Mouse (Mus musculus): ENCODE measurements at regions not wholly inside any gene's neighbourhood (a gene's known extent, or its start where the extent isn't known, plus 50 kb on each side); places are given as distances from the start of the nearest gene placed in this dataset.

GRCm38 (mm10) chr1:12285551-12285950, 871.6 kb downstream of the A830018L16Rik start:
- no peaks in the 10 kb centered on the region for H3K27me3 ChIP-seq (replicated peaks; ENCODE audit: control insufficient read depth, insufficient read depth, low read length)
- H3K36me3 ChIP-seq (ENCODE audit: control insufficient read depth, insufficient read depth, low read length), result no peaks in the 10 kb centered on the region
- no peak overlapping the region for H3K4me3 ChIP-seq (ENCODE audit: low read depth, low read length)
- H3K4me1 ChIP-seq (ENCODE audit: control insufficient read depth, insufficient read depth, low read length), result no peaks in the 10 kb centered on the region
- ATAC-seq, result no peak
- no peak overlapping the region for H3K9ac ChIP-seq (ENCODE audit: low read length)
- WGBS, result 83% methylated on average over 6 of the region's 6 CpGs
- no peaks in the 10 kb centered on the region for H3K9me3 ChIP-seq (replicated peaks; ENCODE audit: control insufficient read depth, low read length)
- no peak for DNase-seq (ENCODE audit: low spot score)
- H3K27ac ChIP-seq (ENCODE audit: low read depth, low read length), result no peak overlapping the region
- H3K4me2 ChIP-seq (ENCODE audit: low read length), result no peak overlapping the region

GRCm38 (mm10) chr1:12286026-12286425, 872.1 kb downstream of the A830018L16Rik start:
- Histone ChIP-seq H3K27ac (ENCODE audit: low read depth, low read length) (no peak overlapping the region), H3K4me3 (ENCODE audit: low read depth, low read length) (no peak overlapping the region), H3K27me3 (replicated peaks; ENCODE audit: control insufficient read depth, insufficient read depth, low read length) (no peaks in the 10 kb centered on the region), H3K4me2 (ENCODE audit: low read length) (no peak overlapping the region), H3K9ac (ENCODE audit: low read length) (no peak overlapping the region), H3K4me1 (ENCODE audit: control insufficient read depth, insufficient read depth, low read length) (no peaks in the 10 kb centered on the region), H3K9me3 (replicated peaks; ENCODE audit: control insufficient read depth, low read length) (no peaks in the 10 kb centered on the region), H3K36me3 (ENCODE audit: control insufficient read depth, insufficient read depth, low read length) (no peaks in the 10 kb centered on the region)
- 81% methylated on average over 3 of the region's 3 CpGs for WGBS
- no peak for DNase-seq (ENCODE audit: low spot score)
- ATAC-seq, result no peak

GRCm38 (mm10) chr1:12288521-12288920, 874.6 kb downstream of the A830018L16Rik start:
- 96% methylated on average over 3 of the region's 3 CpGs for WGBS
- Histone ChIP-seq H3K27me3 (replicated peaks; ENCODE audit: control insufficient read depth, insufficient read depth, low read length) (no peaks in the 10 kb centered on the region), H3K9me3 (replicated peaks; ENCODE audit: control insufficient read depth, low read length) (no peaks in the 10 kb centered on the region), H3K4me2 (ENCODE audit: low read length) (no peak overlapping the region), H3K27ac (ENCODE audit: low read depth, low read length) (no peak overlapping the region), H3K9ac (ENCODE audit: low read length) (no peak overlapping the region), H3K4me1 (ENCODE audit: control insufficient read depth, insufficient read depth, low read length) (no peaks in the 10 kb centered on the region), H3K4me3 (ENCODE audit: low read depth, low read length) (no peak overlapping the region), H3K36me3 (ENCODE audit: control insufficient read depth, insufficient read depth, low read length) (no peaks in the 10 kb centered on the region)
- no peak for ATAC-seq
- DNase-seq (ENCODE audit: low spot score), result no peak

- Histone ChIP-seq H3K4me2 (ENCODE audit: low read length) (no peak overlapping the region), H3K9me3 (replicated peaks; ENCODE audit: control insufficient read depth, low read length) (no peaks in the 10 kb centered on the region), H3K27me3 (replicated peaks; ENCODE audit: control insufficient read depth, insufficient read depth, low read length) (no peaks in the 10 kb centered on the region), H3K27ac (ENCODE audit: low read depth, low read length) (no peak overlapping the region), H3K4me3 (ENCODE audit: low read depth, low read length) (no peak overlapping the region), H3K9ac (ENCODE audit: low read length) (no peak overlapping the region), H3K36me3 (ENCODE audit: control insufficient read depth, insufficient read depth, low read length) (no peaks in the 10 kb centered on the region), H3K4me1 (ENCODE audit: control insufficient read depth, insufficient read depth, low read length) (no peaks in the 10 kb centered on the region)
- ATAC-seq, result no peak
- DNase-seq (ENCODE audit: low spot score), result no peak
- 56% methylated on average over 1 of the region's 1 CpGs for WGBS
Observed at GRCm38 (mm10) chr1:12291787-12292186, 877.9 kb downstream of the A830018L16Rik start.

GRCm38 (mm10) chr1:12318029-12318428, 904.1 kb downstream of the A830018L16Rik start:
- DNase-seq (ENCODE audit: low spot score) (no peak), ATAC-seq (no peak)
- Histone ChIP-seq H3K27ac (ENCODE audit: low read depth, low read length) (no peak overlapping the region), H3K4me3 (ENCODE audit: low read depth, low read length) (no peak overlapping the region), H3K4me2 (ENCODE audit: low read length) (no peak overlapping the region), H3K27me3 (replicated peaks; ENCODE audit: control insufficient read depth, insufficient read depth, low read length) (no peaks in the 10 kb centered on the region), H3K4me1 (ENCODE audit: control insufficient read depth, insufficient read depth, low read length) (no peaks in the 10 kb centered on the region), H3K9ac (ENCODE audit: low read length) (no peak overlapping the region), H3K36me3 (ENCODE audit: control insufficient read depth, insufficient read depth, low read length) (no peaks in the 10 kb centered on the region), H3K9me3 (replicated peaks; ENCODE audit: control insufficient read depth, low read length) (no peaks in the 10 kb centered on the region)
- WGBS, result 92% methylated on average over 2 of the region's 2 CpGs

- Histone ChIP-seq H3K9me3 (replicated peaks; ENCODE audit: control insufficient read depth, low read length) (no peaks in the 10 kb centered on the region), H3K27ac (ENCODE audit: low read depth, low read length) (no peak overlapping the region), H3K4me2 (ENCODE audit: low read length) (no peak overlapping the region), H3K36me3 (ENCODE audit: control insufficient read depth, insufficient read depth, low read length) (no peaks in the 10 kb centered on the region), H3K9ac (ENCODE audit: low read length) (no peak overlapping the region), H3K4me1 (ENCODE audit: control insufficient read depth, insufficient read depth, low read length) (no peaks in the 10 kb centered on the region), H3K27me3 (replicated peaks; ENCODE audit: control insufficient read depth, insufficient read depth, low read length) (no peaks in the 10 kb centered on the region), H3K4me3 (ENCODE audit: low read depth, low read length) (no peak overlapping the region)
- ATAC-seq (no peak), DNase-seq (ENCODE audit: low spot score) (no peak)
- 83% methylated on average over 4 of the region's 4 CpGs for WGBS
Observed at GRCm38 (mm10) chr1:12334186-12334585, 920.3 kb downstream of the A830018L16Rik start.

GRCm38 (mm10) chr1:12344726-12345438, 931.0 kb downstream of the A830018L16Rik start:
- 89% methylated on average over 10 of the region's 10 CpGs for WGBS
- H3K27me3 ChIP-seq (replicated peaks; ENCODE audit: control insufficient read depth, insufficient read depth, low read length), result no peaks in the 10 kb centered on the region
- ATAC-seq (no peak), DNase-seq (ENCODE audit: low spot score) (no peak)
- H3K9me3 ChIP-seq (replicated peaks; ENCODE audit: control insufficient read depth, low read length), result no peaks in the 10 kb centered on the region
- no peak overlapping the region for H3K27ac ChIP-seq (ENCODE audit: low read depth, low read length)
- H3K9ac ChIP-seq (ENCODE audit: low read length), result no peak overlapping the region
- no peaks in the 10 kb centered on the region for H3K4me1 ChIP-seq (ENCODE audit: control insufficient read depth, insufficient read depth, low read length)
- no peak overlapping the region for H3K4me3 ChIP-seq (ENCODE audit: low read depth, low read length)
- H3K36me3 ChIP-seq (ENCODE audit: control insufficient read depth, insufficient read depth, low read length), result no peaks in the 10 kb centered on the region
- no peak overlapping the region for H3K4me2 ChIP-seq (ENCODE audit: low read length)

- Histone ChIP-seq H3K4me2 (ENCODE audit: low read length) (no peak overlapping the region), H3K27ac (ENCODE audit: low read depth, low read length) (no peak overlapping the region), H3K9me3 (replicated peaks; ENCODE audit: control insufficient read depth, low read length) (no peaks in the 10 kb centered on the region), H3K9ac (ENCODE audit: low read length) (no peak overlapping the region), H3K27me3 (replicated peaks; ENCODE audit: control insufficient read depth, insufficient read depth, low read length) (no peaks in the 10 kb centered on the region), H3K4me1 (ENCODE audit: control insufficient read depth, insufficient read depth, low read length) (no peaks in the 10 kb centered on the region), H3K4me3 (ENCODE audit: low read depth, low read length) (no peak overlapping the region), H3K36me3 (ENCODE audit: control insufficient read depth, insufficient read depth, low read length) (no peaks in the 10 kb centered on the region)
- ATAC-seq (no peak), DNase-seq (ENCODE audit: low spot score) (peak; percentile 13)
- 77% methylated on average over 3 of the region's 3 CpGs for WGBS
Observed at GRCm38 (mm10) chr1:12345439-12345819, 931.5 kb downstream of the A830018L16Rik start.

- H3K9me3 ChIP-seq (replicated peaks; ENCODE audit: control insufficient read depth, low read length), result no peaks in the 10 kb centered on the region
- no peak overlapping the region for H3K4me3 ChIP-seq (ENCODE audit: low read depth, low read length)
- ATAC-seq (no peak), DNase-seq (ENCODE audit: low spot score) (no peak)
- H3K4me1 ChIP-seq (ENCODE audit: control insufficient read depth, insufficient read depth, low read length), result no peaks in the 10 kb centered on the region
- no peaks in the 10 kb centered on the region for H3K36me3 ChIP-seq (ENCODE audit: control insufficient read depth, insufficient read depth, low read length)
- H3K9ac ChIP-seq (ENCODE audit: low read length), result no peak overlapping the region
- H3K27ac ChIP-seq (ENCODE audit: low read depth, low read length), result no peak overlapping the region
- H3K4me2 ChIP-seq (ENCODE audit: low read length), result no peak overlapping the region
- no peaks in the 10 kb centered on the region for H3K27me3 ChIP-seq (replicated peaks; ENCODE audit: control insufficient read depth, insufficient read depth, low read length)
Observed at GRCm38 (mm10) chr1:12354531-12354930, 940.6 kb downstream of the A830018L16Rik start.
